Mouse (Mus musculus) embryonic facial prominence, embryonic 10.5 days (tissue): Measurements from ENCODE around the gene Bak1. TPM values are rescaled to one million over a fixed set of nuclear protein-coding genes. Genes with fewer than 3 reads are reported as not detected.
A peak's percentile ranks its signal among the peaks of the same experiment; 100 is the strongest.

ENCODE experiments used
- DNase-seq: peaks from one replicate; pipeline ENCODE4 v3.0.0-alpha.2; 2017; ENCODE audit warnings: low spot score
- H3K27ac ChIP-seq: fragments of 300-500 bp; sonication (generic); replicated peaks from 2 replicates; pipeline ENCODE4 v1.5.1; 2016; ENCODE audit warnings: mild to moderate bottlenecking
- H3K27me3 ChIP-seq: fragments of 300-500 bp; sonication (generic); replicated peaks from 2 replicates; pipeline ENCODE4 v1.6.1; 2016; ENCODE audit warnings: low read depth, mild to moderate bottlenecking; ENCODE audit not compliant: poor library complexity, severe bottlenecking
- H3K36me3 ChIP-seq: fragments of 300-500 bp; sonication (generic); replicated peaks from 2 replicates; pipeline ENCODE4 v1.6.1; 2016; ENCODE audit warnings: mild to moderate bottlenecking, moderate library complexity
- H3K4me1 ChIP-seq: fragments of 300-500 bp; sonication (generic); 2 replicates; pipeline ENCODE4 v1.6.1; 2016
- H3K4me3 ChIP-seq: fragments of 300-500 bp; sonication (generic); 2 replicates; pipeline ENCODE4 v1.5.1; 2016; ENCODE audit warnings: mild to moderate bottlenecking, moderate library complexity
- H3K9me3 ChIP-seq: fragments of 300-500 bp; sonication (generic); 2 replicates; pipeline ENCODE4 v1.6.1; 2016; ENCODE audit warnings: mild to moderate bottlenecking
- WGBS: fragments of 180-500 bp; shearing (Covaris S2); methylation state at CpG from one replicate; pipeline ENCODE4 v1.1.7; 2016; 5-methylcytosine and 5-hydroxymethylcytosine counted together
- polyA plus RNA-seq: library from polyadenylated mRNA; unstranded; fragments of >200 nt; fragmentation: Nextera tagmentation; extraction: Ambion mirVana; gene quantifications from 2 replicates; pipeline ENCODE4 v1.2.1, GENCODE M21; 2016

The Bak1 gene
- polyA plus RNA-seq, 1 experiment from 2014 or later, result 2.8 TPM

- 89% methylated on average over 10 of the region's 10 CpGs for whole genome bisulfite sequencing
Measured at GRCm38 (mm10) chr17:27011167-27011566, 17.6 kb downstream of the Bak1 start.

GRCm38 (mm10) chr17:27008277-27008676, 20.5 kb downstream of the Bak1 start:
- no peak overlapping the region for H3K27ac ChIP-seq
- H3K27me3 ChIP-seq, result peaks cover 12% of the 10 kb centered on the region
- H3K4me3 ChIP-seq, result no peak overlapping the region
- no peak for DNase-seq
- WGBS, result 85% methylated on average over 2 of the region's 2 CpGs
- H3K4me1 ChIP-seq, result peaks cover 20% of the 10 kb centered on the region
- no peaks in the 10 kb centered on the region for H3K36me3 ChIP-seq
- 0 out of 2 replicates have a peak, but pooled peaks cover 4% of the 10 kb centered on the region for H3K9me3 ChIP-seq

More at GRCm38 (mm10) chr17:27011167-27011566, 17.6 kb downstream of the Bak1 start:
- Histone ChIP-seq H3K9me3 (no peaks in the 10 kb centered on the region), H3K4me3 (no peak overlapping the region), H3K36me3 (no peaks in the 10 kb centered on the region), H3K4me1 (peaks cover 10% of the 10 kb centered on the region), H3K27ac (no peak overlapping the region), H3K27me3 (peaks cover 3% of the 10 kb centered on the region; the same call in 1 of the 2 replicates)
- no peak for DNase-seq

GRCm38 (mm10) chr17:27005644-27006043, 23.2 kb downstream of the Bak1 start:
- DNase-seq, result no peak
- Histone ChIP-seq H3K27me3 (peaks cover 12% of the 10 kb centered on the region), H3K4me3 (no peak overlapping the region), H3K27ac (no peak overlapping the region), H3K36me3 (no peaks in the 10 kb centered on the region), H3K4me1 (peaks cover 10% of the 10 kb centered on the region; the same call in 1 of the 2 replicates), H3K9me3 (0 out of 2 replicates have a peak, but pooled peaks cover 4% of the 10 kb centered on the region)
- 75% methylated on average over 11 of the region's 11 CpGs for WGBS

GRCm38 (mm10) chr17:27004903-27005485, 23.8 kb downstream of the Bak1 start:
- H3K4me1 ChIP-seq, result peaks cover 10% of the 10 kb centered on the region; the same call in 1 of the 2 replicates
- H3K36me3 ChIP-seq, result no peaks in the 10 kb centered on the region
- peaks cover 12% of the 10 kb centered on the region for H3K27me3 ChIP-seq
- peak overlapping the region; percentile 8; the same call in 1 of the 2 replicates for H3K4me3 ChIP-seq
- WGBS, result 41% methylated on average over 19 of the region's 19 CpGs
- 0 out of 2 replicates have a peak, but pooled peaks cover 4% of the 10 kb centered on the region for H3K9me3 ChIP-seq
- no peak for DNase-seq
- H3K27ac ChIP-seq, result no peak overlapping the region

- Histone ChIP-seq H3K27ac (no peak overlapping the region), H3K4me1 (peaks cover 10% of the 10 kb centered on the region; the same call in 1 of the 2 replicates), H3K36me3 (no peaks in the 10 kb centered on the region), H3K4me3 (no peak overlapping the region), H3K27me3 (peaks cover 12% of the 10 kb centered on the region), H3K9me3 (0 out of 2 replicates have a peak, but pooled peaks cover 4% of the 10 kb centered on the region)
- peak; percentile 67 for DNase-seq
- WGBS, result 32% methylated on average over 9 of the region's 9 CpGs
Measured at GRCm38 (mm10) chr17:27004431-27004830, 24.4 kb downstream of the Bak1 start.

GRCm38 (mm10) chr17:27001889-27002288, 26.9 kb downstream of the Bak1 start:
- peaks cover 10% of the 10 kb centered on the region; the same call in 1 of the 2 replicates for H3K4me1 ChIP-seq
- DNase-seq, result peak; percentile 43
- H3K36me3 ChIP-seq, result no peaks in the 10 kb centered on the region
- no peak overlapping the region for H3K27ac ChIP-seq
- 36% methylated on average over 6 of the region's 6 CpGs for WGBS
- no peak overlapping the region for H3K4me3 ChIP-seq
- 0 out of 2 replicates have a peak, but pooled peaks cover 4% of the 10 kb centered on the region for H3K9me3 ChIP-seq
- H3K27me3 ChIP-seq, result peaks cover 9% of the 10 kb centered on the region

GRCm38 (mm10) chr17:27001151-27001550, 27.7 kb downstream of the Bak1 start:
- H3K27ac ChIP-seq, result no peak overlapping the region
- WGBS, result 78% methylated on average over 7 of the region's 7 CpGs
- H3K36me3 ChIP-seq, result no peaks in the 10 kb centered on the region
- DNase-seq, result no peak
- peaks cover 16% of the 10 kb centered on the region; the same call in 1 of the 2 replicates for H3K4me1 ChIP-seq
- 0 out of 2 replicates have a peak, but pooled peaks cover 4% of the 10 kb centered on the region for H3K9me3 ChIP-seq
- H3K27me3 ChIP-seq, result peaks cover 9% of the 10 kb centered on the region
- no peak overlapping the region for H3K4me3 ChIP-seq

- DNase-seq, result no peak
Measured at GRCm38 (mm10) chr17:26999996-27000395, 28.8 kb downstream of the Bak1 start.

GRCm38 (mm10) chr17:26998283-26998682, 30.5 kb downstream of the Bak1 start:
- H3K9me3 ChIP-seq, result no peaks in the 10 kb centered on the region
- H3K27me3 ChIP-seq, result no peaks in the 10 kb centered on the region
- H3K4me1 ChIP-seq, result 0 out of 2 replicates have a peak, but pooled peaks cover 8% of the 10 kb centered on the region
- H3K36me3 ChIP-seq, result no peaks in the 10 kb centered on the region
- DNase-seq, result no peak
- no peak overlapping the region for H3K27ac ChIP-seq
- H3K4me3 ChIP-seq, result no peak overlapping the region
- WGBS, result 93% methylated on average over 15 of the region's 15 CpGs

More at GRCm38 (mm10) chr17:26999996-27000395, 28.8 kb downstream of the Bak1 start:
- H3K27me3 ChIP-seq, result peaks cover 4% of the 10 kb centered on the region
- WGBS, result 78% methylated on average over 12 of the region's 12 CpGs
- H3K27ac ChIP-seq, result no peak overlapping the region
- no peaks in the 10 kb centered on the region for H3K36me3 ChIP-seq
- 0 out of 2 replicates have a peak, but pooled peaks cover 4% of the 10 kb centered on the region for H3K9me3 ChIP-seq
- H3K4me3 ChIP-seq, result no peak overlapping the region
- H3K4me1 ChIP-seq, result peaks cover 11% of the 10 kb centered on the region; the same call in 1 of the 2 replicates

GRCm38 (mm10) chr17:26997661-26998060, 31.1 kb downstream of the Bak1 start:
- no peak overlapping the region for H3K4me3 ChIP-seq
- no peaks in the 10 kb centered on the region for H3K36me3 ChIP-seq
- no peaks in the 10 kb centered on the region for H3K9me3 ChIP-seq
- H3K27me3 ChIP-seq, result no peaks in the 10 kb centered on the region
- H3K27ac ChIP-seq, result no peak overlapping the region
- H3K4me1 ChIP-seq, result 0 out of 2 replicates have a peak, but pooled peaks cover 8% of the 10 kb centered on the region
- 75% methylated on average over 4 of the region's 4 CpGs for WGBS
- no peak for DNase-seq

- no peak for DNase-seq
- Histone ChIP-seq H3K4me3 (no peak overlapping the region), H3K27me3 (no peaks in the 10 kb centered on the region), H3K9me3 (no peaks in the 10 kb centered on the region), H3K27ac (no peak overlapping the region), H3K4me1 (0 out of 2 replicates have a peak, but pooled peaks cover 8% of the 10 kb centered on the region), H3K36me3 (no peaks in the 10 kb centered on the region)
- WGBS, result 73% methylated on average over 8 of the region's 8 CpGs
Measured at GRCm38 (mm10) chr17:26995562-26995961, 33.2 kb downstream of the Bak1 start.

GRCm38 (mm10) chr17:26995006-26995405, 33.8 kb downstream of the Bak1 start:
- no peaks in the 10 kb centered on the region for H3K36me3 ChIP-seq

GRCm38 (mm10) chr17:26994410-26994809, 34.4 kb downstream of the Bak1 start:
- DNase-seq, result no peak
- Histone ChIP-seq H3K9me3 (no peaks in the 10 kb centered on the region), H3K36me3 (no peaks in the 10 kb centered on the region), H3K27ac (no peak overlapping the region), H3K27me3 (no peaks in the 10 kb centered on the region), H3K4me1 (0 out of 2 replicates have a peak, but pooled peaks cover 8% of the 10 kb centered on the region), H3K4me3 (no peak overlapping the region)
- 90% methylated on average over 14 of the region's 14 CpGs for WGBS

More at GRCm38 (mm10) chr17:26995006-26995405, 33.8 kb downstream of the Bak1 start:
- 0 out of 2 replicates have a peak, but pooled peaks cover 8% of the 10 kb centered on the region for H3K4me1 ChIP-seq
- no peaks in the 10 kb centered on the region for H3K27me3 ChIP-seq
- no peak for DNase-seq
- no peak overlapping the region for H3K27ac ChIP-seq
- 71% methylated on average over 6 of the region's 6 CpGs for WGBS
- no peaks in the 10 kb centered on the region for H3K9me3 ChIP-seq
- no peak overlapping the region for H3K4me3 ChIP-seq
